Mouse (Mus musculus): ENCODE data around the gene Gm14190. TPM values are rescaled to one million over a fixed set of nuclear protein-coding genes. Genes with fewer than 3 reads are reported as not detected.
A peak's percentile ranks its signal among the peaks of the same experiment; 100 is the strongest.
"Not testable (repeated sequence)": the region's sequence is repeated elsewhere in the genome, so short reads cannot be mapped to it uniquely, and the experiment has no call there.

Gm14190 gene
- total and polyA plus RNA-seq, 2 experiments from 2014 or later, result not detected

- WGBS, result 91% methylated on average over 15 of the region's 15 CpGs
- Histone ChIP-seq H3K27me3 (ENCODE audit: insufficient read depth, low read length) (no peaks in the 10 kb centered on the region), H3K36me3 (ENCODE audit: insufficient read depth, low read length) (no peaks in the 10 kb centered on the region), H3K27ac (ENCODE audit: low read depth, low read length) (no peak overlapping the region), H3K4me1 (ENCODE audit: insufficient read depth, low read length) (no peaks in the 10 kb centered on the region), H3K9ac (replicated peaks; ENCODE audit: low read length, poor library complexity, severe bottlenecking) (no peak overlapping the region), H3K9me3 (ENCODE audit: low read length) (no peaks in the 10 kb centered on the region), H3K4me2 (ENCODE audit: low read depth, low read length, poor library complexity, severe bottlenecking) (no peak overlapping the region), H3K4me3 (ENCODE audit: low read depth, low read length) (no peak overlapping the region)
- ATAC-seq (ENCODE audit: low FRiP score) (no peak), DNase-seq (ENCODE audit: low spot score) (no peak)
- TF ChIP-seq CTCF (IDR thresholded peaks at IDR 0.05), result no peak
Measured at GRCm38 (mm10) chr11:99646444-99646843, 44.1 kb downstream of the Gm14190 start.

- Histone ChIP-seq H3K9ac (replicated peaks; ENCODE audit: low read length, poor library complexity, severe bottlenecking) (no peak overlapping the region), H3K9me3 (ENCODE audit: low read length) (no peaks in the 10 kb centered on the region), H3K4me1 (ENCODE audit: insufficient read depth, low read length) (no peaks in the 10 kb centered on the region), H3K27ac (ENCODE audit: low read depth, low read length) (no peak overlapping the region), H3K36me3 (ENCODE audit: insufficient read depth, low read length) (no peaks in the 10 kb centered on the region), H3K4me2 (ENCODE audit: low read depth, low read length, poor library complexity, severe bottlenecking) (no peak overlapping the region), H3K4me3 (ENCODE audit: low read depth, low read length) (no peak overlapping the region), H3K27me3 (ENCODE audit: insufficient read depth, low read length) (no peaks in the 10 kb centered on the region)
- 74% methylated on average over 3 of the region's 3 CpGs for WGBS
- no peak for ATAC-seq (ENCODE audit: low FRiP score)
- no peak for TF ChIP-seq CTCF (IDR thresholded peaks at IDR 0.05)
- peak; percentile 31 for DNase-seq (ENCODE audit: low spot score)
Measured at GRCm38 (mm10) chr11:99644351-99644750, 46.2 kb downstream of the Gm14190 start.

- H3K9ac ChIP-seq (replicated peaks; ENCODE audit: low read length, poor library complexity, severe bottlenecking); H3K9me3 ChIP-seq (ENCODE audit: low read length); H3K4me2 ChIP-seq (ENCODE audit: low read depth, low read length, poor library complexity, severe bottlenecking); H3K4me1 ChIP-seq (ENCODE audit: insufficient read depth, low read length); H3K27me3 ChIP-seq (ENCODE audit: insufficient read depth, low read length); DNase-seq (ENCODE audit: low spot score); ATAC-seq (ENCODE audit: low FRiP score); H3K4me3 ChIP-seq (ENCODE audit: low read depth, low read length); H3K27ac ChIP-seq (ENCODE audit: low read depth, low read length); H3K36me3 ChIP-seq (ENCODE audit: insufficient read depth, low read length): not testable (repeated sequence)
- 85% methylated on average over 9 of the region's 9 CpGs for WGBS
Measured at GRCm38 (mm10) chr11:99643635-99644139, 46.9 kb downstream of the Gm14190 start, which contains the start of gene Krtap4-7. Gene Krtap4-7 (minus strand): TSS chr11:99644089.

- H3K36me3 ChIP-seq (ENCODE audit: insufficient read depth, low read length), result no peaks in the 10 kb centered on the region
- TF ChIP-seq CTCF (IDR thresholded peaks at IDR 0.05), result no peak
- no peaks in the 10 kb centered on the region for H3K9me3 ChIP-seq (ENCODE audit: low read length)
- ATAC-seq (ENCODE audit: low FRiP score), result no peak
- no peaks in the 10 kb centered on the region for H3K4me1 ChIP-seq (ENCODE audit: insufficient read depth, low read length)
- no peaks in the 10 kb centered on the region for H3K27me3 ChIP-seq (ENCODE audit: insufficient read depth, low read length)
- WGBS, result 41% methylated on average over 1 of the region's 1 CpGs
- DNase-seq (ENCODE audit: low spot score), result no peak
- no peak overlapping the region for H3K4me3 ChIP-seq (ENCODE audit: low read depth, low read length)
- H3K9ac ChIP-seq (replicated peaks; ENCODE audit: low read length, poor library complexity, severe bottlenecking), result no peak overlapping the region
- H3K4me2 ChIP-seq (ENCODE audit: low read depth, low read length, poor library complexity, severe bottlenecking), result no peak overlapping the region
- H3K27ac ChIP-seq (ENCODE audit: low read depth, low read length), result no peak overlapping the region
Measured at GRCm38 (mm10) chr11:99640926-99641325, 49.6 kb downstream of the Gm14190 start.

Other genes with a start within 250 kb of the Gm14190 start
Only the 30 nearest of the 39 such genes appear.
- not detected in 2 replicates for gene Krt40, start 147.6 kb downstream of the Gm14190 start, total RNA-seq (2014; rRNA removed)
- gene Krt40, start 147.6 kb downstream of the Gm14190 start, polyA plus RNA-seq (2015; fragmentation: Nextera tagmentation; extraction: Ambion mirVana), result not detected in 2 replicates
- gene Krtap3-3, start 139.9 kb downstream of the Gm14190 start, total RNA-seq (2014; rRNA removed), result not detected in 2 replicates
- not detected in 2 replicates for gene Krtap3-3, start 139.9 kb downstream of the Gm14190 start, polyA plus RNA-seq (2015; fragmentation: Nextera tagmentation; extraction: Ambion mirVana)
- gene Krtap3-2, start 133.9 kb downstream of the Gm14190 start, total RNA-seq (2014; rRNA removed), result not detected in 2 replicates
- not detected in 2 replicates for gene Krtap3-2, start 133.9 kb downstream of the Gm14190 start, polyA plus RNA-seq (2015; fragmentation: Nextera tagmentation; extraction: Ambion mirVana)
- not detected in 2 replicates for gene Gm11939, start 131.3 kb downstream of the Gm14190 start, total RNA-seq (2014; rRNA removed)
- gene Gm11939, start 131.3 kb downstream of the Gm14190 start, polyA plus RNA-seq (2015; fragmentation: Nextera tagmentation; extraction: Ambion mirVana), result not detected in 2 replicates
- not detected in 2 replicates for gene Krtap3-1, start 124.1 kb downstream of the Gm14190 start, total RNA-seq (2014; rRNA removed)
- gene Krtap3-1, start 124.1 kb downstream of the Gm14190 start, polyA plus RNA-seq (2015; fragmentation: Nextera tagmentation; extraction: Ambion mirVana), result not detected in 2 replicates
- not detected in 2 replicates for gene Krtap1-5, start 109.7 kb downstream of the Gm14190 start, total RNA-seq (2014; rRNA removed)
- gene Krtap1-5, start 109.7 kb downstream of the Gm14190 start, polyA plus RNA-seq (2015; fragmentation: Nextera tagmentation; extraction: Ambion mirVana), result not detected in 2 replicates
- gene Krtap1-4, start 107.1 kb downstream of the Gm14190 start, total RNA-seq (2014; rRNA removed), result not detected in 2 replicates
- gene Krtap1-4, start 107.1 kb downstream of the Gm14190 start, polyA plus RNA-seq (2015; fragmentation: Nextera tagmentation; extraction: Ambion mirVana), result not detected in 2 replicates
- not detected in 2 replicates for gene Krtap1-3, start 99.4 kb downstream of the Gm14190 start, total RNA-seq (2014; rRNA removed)
- not detected in 2 replicates for gene Krtap1-3, start 99.4 kb downstream of the Gm14190 start, polyA plus RNA-seq (2015; fragmentation: Nextera tagmentation; extraction: Ambion mirVana)
- gene Krtap9-3, start 92.6 kb downstream of the Gm14190 start, total RNA-seq (2014; rRNA removed), result not detected in 2 replicates
- gene Krtap9-3, start 92.6 kb downstream of the Gm14190 start, polyA plus RNA-seq (2015; fragmentation: Nextera tagmentation; extraction: Ambion mirVana), result not detected in 2 replicates
- gene Gm11938, start 87.4 kb downstream of the Gm14190 start, total RNA-seq (2014; rRNA removed), result not detected in 2 replicates
- not detected in 2 replicates for gene Gm11938, start 87.4 kb downstream of the Gm14190 start, polyA plus RNA-seq (2015; fragmentation: Nextera tagmentation; extraction: Ambion mirVana)
- not detected in 2 replicates for gene Gm11937, start 80.6 kb downstream of the Gm14190 start, total RNA-seq (2014; rRNA removed)
- gene Gm11937, start 80.6 kb downstream of the Gm14190 start, polyA plus RNA-seq (2015; fragmentation: Nextera tagmentation; extraction: Ambion mirVana), result not detected in 2 replicates
- gene Krtap2-4, start 75.9 kb downstream of the Gm14190 start, total RNA-seq (2014; rRNA removed), result not detected in 2 replicates
- not detected in 2 replicates for gene Krtap2-4, start 75.9 kb downstream of the Gm14190 start, polyA plus RNA-seq (2015; fragmentation: Nextera tagmentation; extraction: Ambion mirVana)
- not detected in 2 replicates for gene Gm11562, start 70.3 kb downstream of the Gm14190 start, total RNA-seq (2014; rRNA removed)
- gene Gm11562, start 70.3 kb downstream of the Gm14190 start, polyA plus RNA-seq (2015; fragmentation: Nextera tagmentation; extraction: Ambion mirVana), result not detected in 2 replicates
- not detected in 2 replicates for gene Krtap4-1, start 62.5 kb downstream of the Gm14190 start, total RNA-seq (2014; rRNA removed)
- not detected in 2 replicates for gene Krtap4-1, start 62.5 kb downstream of the Gm14190 start, polyA plus RNA-seq (2015; fragmentation: Nextera tagmentation; extraction: Ambion mirVana)
- not detected in 2 replicates for gene Krtap4-2, start 55.7 kb downstream of the Gm14190 start, total RNA-seq (2014; rRNA removed)
- not detected in 2 replicates for gene Krtap4-2, start 55.7 kb downstream of the Gm14190 start, polyA plus RNA-seq (2015; fragmentation: Nextera tagmentation; extraction: Ambion mirVana)
- gene Krtap4-7, start 46.7 kb downstream of the Gm14190 start, total RNA-seq (2014; rRNA removed), result not detected in 2 replicates
- gene Krtap4-7, start 46.7 kb downstream of the Gm14190 start, polyA plus RNA-seq (2015; fragmentation: Nextera tagmentation; extraction: Ambion mirVana), result not detected in 2 replicates
- not detected in 2 replicates for gene Gm11555, start 40.5 kb downstream of the Gm14190 start, total RNA-seq (2014; rRNA removed)
- gene Gm11555, start 40.5 kb downstream of the Gm14190 start, polyA plus RNA-seq (2015; fragmentation: Nextera tagmentation; extraction: Ambion mirVana), result not detected in 2 replicates
- not detected in 2 replicates for gene Gm11563, start 31.8 kb downstream of the Gm14190 start, total RNA-seq (2014; rRNA removed)
- not detected in 2 replicates for gene Gm11563, start 31.8 kb downstream of the Gm14190 start, polyA plus RNA-seq (2015; fragmentation: Nextera tagmentation; extraction: Ambion mirVana)
- gene Krtap4-6, start 24.8 kb downstream of the Gm14190 start, total RNA-seq (2014; rRNA removed), result not detected in 2 replicates
- not detected in 2 replicates for gene Krtap4-6, start 24.8 kb downstream of the Gm14190 start, polyA plus RNA-seq (2015; fragmentation: Nextera tagmentation; extraction: Ambion mirVana)
- gene Gm14180, start 43.5 kb upstream of the Gm14190 start, total RNA-seq (2014; rRNA removed), result not detected in 2 replicates
- gene Gm14180, start 43.5 kb upstream of the Gm14190 start, polyA plus RNA-seq (2015; fragmentation: Nextera tagmentation; extraction: Ambion mirVana), result not detected in 2 replicates
- not detected in 2 replicates for gene Gm11595, start 82.2 kb upstream of the Gm14190 start, total RNA-seq (2014; rRNA removed)
- not detected in 2 replicates for gene Gm11595, start 82.2 kb upstream of the Gm14190 start, polyA plus RNA-seq (2015; fragmentation: Nextera tagmentation; extraction: Ambion mirVana)
- gene Krtap4-8, start 90.0 kb upstream of the Gm14190 start, total RNA-seq (2014; rRNA removed), result not detected in 2 replicates
- gene Krtap4-8, start 90.0 kb upstream of the Gm14190 start, polyA plus RNA-seq (2015; fragmentation: Nextera tagmentation; extraction: Ambion mirVana), result not detected in 2 replicates
- not detected in 2 replicates for gene Krtap4-9, start 94.5 kb upstream of the Gm14190 start, total RNA-seq (2014; rRNA removed)
- gene Krtap4-9, start 94.5 kb upstream of the Gm14190 start, polyA plus RNA-seq (2015; fragmentation: Nextera tagmentation; extraction: Ambion mirVana), result not detected in 2 replicates
- gene Gm11596, start 102.7 kb upstream of the Gm14190 start, total RNA-seq (2014; rRNA removed), result not detected in 2 replicates
- not detected in 2 replicates for gene Gm11596, start 102.7 kb upstream of the Gm14190 start, polyA plus RNA-seq (2015; fragmentation: Nextera tagmentation; extraction: Ambion mirVana)
- not detected in 2 replicates for gene Gm11569, start 108.2 kb upstream of the Gm14190 start, total RNA-seq (2014; rRNA removed)
- gene Gm11569, start 108.2 kb upstream of the Gm14190 start, polyA plus RNA-seq (2015; fragmentation: Nextera tagmentation; extraction: Ambion mirVana), result not detected in 2 replicates
- gene Gm11554, start 113.7 kb upstream of the Gm14190 start, total RNA-seq (2014; rRNA removed), result not detected in 2 replicates
- not detected in 2 replicates for gene Gm11554, start 113.7 kb upstream of the Gm14190 start, polyA plus RNA-seq (2015; fragmentation: Nextera tagmentation; extraction: Ambion mirVana)
- not detected in 2 replicates for gene Krtap4-13, start 119.2 kb upstream of the Gm14190 start, total RNA-seq (2014; rRNA removed)
- not detected in 2 replicates for gene Krtap4-13, start 119.2 kb upstream of the Gm14190 start, polyA plus RNA-seq (2015; fragmentation: Nextera tagmentation; extraction: Ambion mirVana)
- gene Gm11564, start 124.9 kb upstream of the Gm14190 start, total RNA-seq (2014; rRNA removed), result not detected in 2 replicates
- not detected in 2 replicates for gene Gm11564, start 124.9 kb upstream of the Gm14190 start, polyA plus RNA-seq (2015; fragmentation: Nextera tagmentation; extraction: Ambion mirVana)
- gene 2300003K06Rik, start 147.3 kb upstream of the Gm14190 start, total RNA-seq (2014; rRNA removed), result not detected in 2 replicates
- not detected in 2 replicates for gene 2300003K06Rik, start 147.3 kb upstream of the Gm14190 start, polyA plus RNA-seq (2015; fragmentation: Nextera tagmentation; extraction: Ambion mirVana)
- gene Krtap4-16, start 160.9 kb upstream of the Gm14190 start, total RNA-seq (2014; rRNA removed), result not detected in 2 replicates
- gene Krtap4-16, start 160.9 kb upstream of the Gm14190 start, polyA plus RNA-seq (2015; fragmentation: Nextera tagmentation; extraction: Ambion mirVana), result not detected in 2 replicates

All from midbrain, postnatal 0 days (tissue).